Mouse (Mus musculus): ENCODE results near the gene March1. TPM values are rescaled to one million over a fixed set of nuclear protein-coding genes. Genes with fewer than 3 reads are reported as not detected.

The March1 gene
- polyA plus RNA-seq, 2 experiments = 0.41 to 0.62 TPM

DNA sequence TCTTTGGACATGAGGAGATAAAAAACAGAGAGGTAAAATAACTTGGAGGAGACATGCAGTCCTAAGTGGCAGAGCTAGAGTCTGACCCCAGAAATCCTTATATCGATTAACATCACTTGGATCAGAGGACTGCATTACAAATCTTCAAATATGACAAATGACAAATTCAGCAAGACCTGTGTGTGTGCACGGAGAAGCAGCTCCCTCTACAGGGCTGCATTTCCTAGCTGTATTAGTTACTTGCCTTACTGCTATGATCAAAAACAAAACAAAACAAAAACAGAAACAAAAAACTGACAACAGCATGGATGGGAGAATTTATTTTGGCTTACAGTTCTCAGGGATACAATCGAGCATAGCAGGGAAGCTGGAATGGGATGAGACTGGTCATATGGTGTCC lies 827.7 kb downstream of the March1 start:
- no peak for TF ChIP-seq POLR2A (IDR thresholded peaks at IDR 0.05; ENCODE audit: borderline replicate concordance, extremely low read depth, insufficient read depth, insufficient read length)
- Histone ChIP-seq H3K27me3 (ENCODE audit: control insufficient read depth, insufficient read depth, low read length) (no peaks in the 10 kb centered on the region), H3K9me3 (ENCODE audit: control insufficient read depth, low read length) (no peaks in the 10 kb centered on the region), H3K4me2 (replicated peaks; ENCODE audit: low read depth, low read length, severe bottlenecking) (no peak overlapping the region), H3K36me3 (ENCODE audit: control insufficient read depth, insufficient read depth, low read length) (no peaks in the 10 kb centered on the region), H3K9ac (ENCODE audit: low read depth, low read length, severe bottlenecking) (no peak overlapping the region), H3K4me1 (ENCODE audit: control insufficient read depth, insufficient read depth, low read length) (no peaks in the 10 kb centered on the region), H3K4me3 (replicated peaks; ENCODE audit: low read length) (no peak overlapping the region), H3K27ac (replicated peaks; ENCODE audit: low read depth, low read length) (no peak overlapping the region)
- ATAC-seq (ENCODE audit: low FRiP score, low read depth) (no peak), DNase-seq (ENCODE audit: low spot score) (no peak)
- 68% methylated on average over 3 of the region's 3 CpGs for WGBS

DNA sequence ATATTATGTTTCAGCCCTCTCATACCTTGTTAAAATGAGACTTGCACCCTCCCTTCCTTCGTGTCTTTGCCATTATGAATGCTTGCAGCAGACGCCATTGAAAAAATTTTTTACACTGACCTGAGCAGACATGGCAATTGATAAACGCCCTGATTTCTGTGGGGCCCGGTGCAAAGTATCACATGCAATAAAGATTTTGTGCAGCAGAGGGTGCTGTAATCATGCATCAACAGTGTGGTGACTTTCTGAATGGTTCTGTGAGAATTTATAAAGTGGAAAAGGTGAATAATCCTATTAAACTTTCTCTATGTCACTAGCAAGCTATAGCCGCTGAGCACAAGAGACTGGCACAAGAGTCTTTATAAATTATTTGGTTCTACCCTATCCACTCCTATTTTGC lies 833.0 kb downstream of the March1 start:
- Histone ChIP-seq H3K27ac (replicated peaks; ENCODE audit: low read depth, low read length) (no peak overlapping the region), H3K36me3 (ENCODE audit: control insufficient read depth, insufficient read depth, low read length) (no peaks in the 10 kb centered on the region), H3K4me1 (ENCODE audit: control insufficient read depth, insufficient read depth, low read length) (no peaks in the 10 kb centered on the region), H3K4me3 (replicated peaks; ENCODE audit: low read length) (no peak overlapping the region), H3K4me2 (replicated peaks; ENCODE audit: low read depth, low read length, severe bottlenecking) (no peak overlapping the region), H3K9ac (ENCODE audit: low read depth, low read length, severe bottlenecking) (no peak overlapping the region), H3K27me3 (ENCODE audit: control insufficient read depth, insufficient read depth, low read length) (no peaks in the 10 kb centered on the region), H3K9me3 (ENCODE audit: control insufficient read depth, low read length) (no peaks in the 10 kb centered on the region)
- no peak for TF ChIP-seq POLR2A (IDR thresholded peaks at IDR 0.05; ENCODE audit: borderline replicate concordance, extremely low read depth, insufficient read depth, insufficient read length)
- ATAC-seq (ENCODE audit: low FRiP score, low read depth) (no peak), DNase-seq (ENCODE audit: low spot score) (no peak)
- WGBS = 23% methylated on average over 5 of the region's 5 CpGs

DNA sequence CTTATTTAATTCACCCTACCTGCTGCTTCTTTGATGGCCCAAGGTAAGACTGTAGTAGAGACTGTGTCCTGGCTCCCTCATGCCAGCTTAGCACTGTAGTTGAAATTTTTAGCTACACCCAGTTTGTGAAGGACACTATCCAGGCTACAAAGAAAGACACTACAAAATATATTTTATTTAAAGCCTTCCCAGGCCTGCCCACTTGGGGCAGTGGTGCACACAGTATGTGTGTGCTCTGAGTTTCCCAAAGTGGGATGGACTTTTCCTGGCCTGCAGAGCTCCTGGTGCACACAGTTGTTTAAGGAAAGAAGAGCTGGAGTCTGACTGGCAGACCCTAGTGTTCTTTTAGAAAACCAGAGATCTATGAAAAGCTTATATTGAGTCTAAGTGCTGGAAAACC lies 839.4 kb downstream of the March1 start:
- DNase-seq (ENCODE audit: low spot score) (no peak), ATAC-seq (ENCODE audit: low FRiP score, low read depth) (no peak)
- Histone ChIP-seq H3K36me3 (ENCODE audit: control insufficient read depth, insufficient read depth, low read length) (no peaks in the 10 kb centered on the region), H3K9ac (ENCODE audit: low read depth, low read length, severe bottlenecking) (no peak overlapping the region), H3K4me3 (replicated peaks; ENCODE audit: low read length) (no peak overlapping the region), H3K4me1 (ENCODE audit: control insufficient read depth, insufficient read depth, low read length) (no peaks in the 10 kb centered on the region), H3K4me2 (replicated peaks; ENCODE audit: low read depth, low read length, severe bottlenecking) (no peak overlapping the region), H3K27ac (replicated peaks; ENCODE audit: low read depth, low read length) (no peak overlapping the region), H3K9me3 (ENCODE audit: control insufficient read depth, low read length) (no peaks in the 10 kb centered on the region), H3K27me3 (ENCODE audit: control insufficient read depth, insufficient read depth, low read length) (no peaks in the 10 kb centered on the region)
- no peak for TF ChIP-seq POLR2A (IDR thresholded peaks at IDR 0.05; ENCODE audit: borderline replicate concordance, extremely low read depth, insufficient read depth, insufficient read length)

DNA sequence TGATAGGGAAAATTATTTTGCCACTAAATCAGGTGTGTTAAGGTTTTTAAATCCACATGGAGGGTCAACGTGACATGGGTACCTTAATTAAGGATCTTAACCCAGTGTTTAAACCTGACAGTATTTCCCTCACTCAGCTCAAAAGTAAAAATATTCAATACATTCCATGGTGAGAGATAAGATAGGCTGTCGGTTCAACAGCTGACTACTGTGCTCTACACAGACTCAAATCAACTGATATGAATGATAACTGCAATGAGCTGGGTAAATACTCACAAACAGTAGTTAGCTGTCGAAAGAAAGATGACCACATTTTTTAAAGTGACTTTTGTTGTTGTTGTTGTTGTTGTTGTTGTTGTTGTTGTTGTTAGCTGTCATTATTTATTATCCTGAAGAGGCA lies 852.1 kb downstream of the March1 start:
- no peak overlapping the region for H3K27ac ChIP-seq (replicated peaks; ENCODE audit: low read depth, low read length)
- H3K4me1 ChIP-seq (ENCODE audit: control insufficient read depth, insufficient read depth, low read length) = no peaks in the 10 kb centered on the region
- no peak for TF ChIP-seq POLR2A (IDR thresholded peaks at IDR 0.05; ENCODE audit: borderline replicate concordance, extremely low read depth, insufficient read depth, insufficient read length)
- no peaks in the 10 kb centered on the region for H3K27me3 ChIP-seq (ENCODE audit: control insufficient read depth, insufficient read depth, low read length)
- no peaks in the 10 kb centered on the region for H3K9me3 ChIP-seq (ENCODE audit: control insufficient read depth, low read length)
- H3K4me3 ChIP-seq (replicated peaks; ENCODE audit: low read length) = no peak overlapping the region
- DNase-seq (ENCODE audit: low spot score) = no peak
- 79% methylated on average over 3 of the region's 3 CpGs for WGBS
- no peaks in the 10 kb centered on the region for H3K36me3 ChIP-seq (ENCODE audit: control insufficient read depth, insufficient read depth, low read length)
- no peak overlapping the region for H3K4me2 ChIP-seq (replicated peaks; ENCODE audit: low read depth, low read length, severe bottlenecking)
- no peak for ATAC-seq (ENCODE audit: low FRiP score, low read depth)
- H3K9ac ChIP-seq (ENCODE audit: low read depth, low read length, severe bottlenecking) = no peak overlapping the region

DNA sequence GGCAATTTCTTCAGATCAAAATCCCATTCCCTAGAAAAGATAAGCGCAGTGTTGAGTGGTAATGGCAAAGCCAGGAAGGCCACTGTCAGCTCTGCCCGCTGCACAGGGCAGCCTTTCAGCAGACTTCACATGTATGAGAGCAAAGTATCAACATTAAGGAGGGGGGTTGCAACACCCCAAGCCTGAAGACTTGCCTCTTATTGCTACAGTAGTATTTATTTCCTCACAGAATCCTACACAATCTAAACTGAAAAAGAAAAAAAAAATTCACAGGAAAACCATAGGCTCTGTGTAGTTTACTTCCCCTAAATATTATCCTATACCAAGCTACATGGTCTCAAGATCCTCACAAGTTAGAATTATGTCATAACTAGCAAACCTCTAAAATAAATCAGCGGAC lies 859.2 kb downstream of the March1 start:
- Histone ChIP-seq H3K4me1 (ENCODE audit: control insufficient read depth, insufficient read depth, low read length) (no peaks in the 10 kb centered on the region), H3K27ac (replicated peaks; ENCODE audit: low read depth, low read length) (no peak overlapping the region), H3K27me3 (ENCODE audit: control insufficient read depth, insufficient read depth, low read length) (no peaks in the 10 kb centered on the region), H3K9me3 (ENCODE audit: control insufficient read depth, low read length) (no peaks in the 10 kb centered on the region), H3K4me3 (replicated peaks; ENCODE audit: low read length) (no peak overlapping the region), H3K9ac (ENCODE audit: low read depth, low read length, severe bottlenecking) (no peak overlapping the region), H3K36me3 (ENCODE audit: control insufficient read depth, insufficient read depth, low read length) (peaks cover 61% of the 10 kb centered on the region), H3K4me2 (replicated peaks; ENCODE audit: low read depth, low read length, severe bottlenecking) (no peak overlapping the region)
- WGBS = 96% methylated on average over 3 of the region's 3 CpGs
- no peak for TF ChIP-seq POLR2A (IDR thresholded peaks at IDR 0.05; ENCODE audit: borderline replicate concordance, extremely low read depth, insufficient read depth, insufficient read length)
- no peak for DNase-seq (ENCODE audit: low spot score)
- ATAC-seq (ENCODE audit: low FRiP score, low read depth) = no peak

Data from limb, embryonic 14.5 days (tissue).